Mouse (Mus musculus): ENCODE data around the gene Rnasel.

Gene Rnasel

GRCm38 (mm10) chr1:153749211-153749801, at the start of gene Rnasel:
Gene Rnasel (plus strand): TSS chr1:153749426.
- DNase-seq (ENCODE audit: low read depth) = peak; percentile 93

GRCm38 (mm10) chr1:153700448-153701063, 48.7 kb upstream of the Rnasel start:
- DNase-seq (ENCODE audit: low read depth) = no peak

GRCm38 (mm10) chr1:153701461-153701860, 47.8 kb upstream of the Rnasel start:
- DNase-seq (ENCODE audit: low read depth) = no peak

GRCm38 (mm10) chr1:153702166-153702852, 46.9 kb upstream of the Rnasel start:
- DNase-seq (ENCODE audit: low read depth) = no peak

DNA sequence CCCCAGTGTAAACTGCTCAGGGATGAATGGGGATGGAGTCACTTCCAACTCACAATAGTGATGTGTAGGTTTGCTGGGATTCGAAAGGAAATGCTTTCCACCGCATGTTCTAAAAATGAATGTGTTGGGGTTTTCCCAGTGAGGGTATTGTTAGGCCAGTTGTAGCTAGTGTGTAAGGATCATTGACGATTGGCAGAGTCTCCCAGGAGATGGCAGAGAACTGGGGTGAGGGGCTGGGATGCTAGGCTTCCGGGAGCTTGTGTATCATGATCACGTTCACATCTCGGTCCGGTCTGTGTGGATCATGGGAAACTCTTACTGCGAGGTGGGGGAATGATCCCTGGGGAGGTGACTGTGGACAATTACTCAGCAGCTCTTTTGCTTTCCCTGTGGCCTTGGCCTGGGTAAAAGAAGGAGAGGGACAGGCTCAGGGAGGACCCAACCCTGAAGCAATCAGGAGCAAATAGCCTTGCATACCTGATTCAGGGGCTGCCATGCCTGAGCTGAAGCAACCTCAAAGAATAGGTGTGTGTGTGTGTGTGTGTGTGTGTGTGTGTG, 46.3 kb upstream of the Rnasel start:
- peak; percentile 54 for DNase-seq (ENCODE audit: low read depth)

DNA sequence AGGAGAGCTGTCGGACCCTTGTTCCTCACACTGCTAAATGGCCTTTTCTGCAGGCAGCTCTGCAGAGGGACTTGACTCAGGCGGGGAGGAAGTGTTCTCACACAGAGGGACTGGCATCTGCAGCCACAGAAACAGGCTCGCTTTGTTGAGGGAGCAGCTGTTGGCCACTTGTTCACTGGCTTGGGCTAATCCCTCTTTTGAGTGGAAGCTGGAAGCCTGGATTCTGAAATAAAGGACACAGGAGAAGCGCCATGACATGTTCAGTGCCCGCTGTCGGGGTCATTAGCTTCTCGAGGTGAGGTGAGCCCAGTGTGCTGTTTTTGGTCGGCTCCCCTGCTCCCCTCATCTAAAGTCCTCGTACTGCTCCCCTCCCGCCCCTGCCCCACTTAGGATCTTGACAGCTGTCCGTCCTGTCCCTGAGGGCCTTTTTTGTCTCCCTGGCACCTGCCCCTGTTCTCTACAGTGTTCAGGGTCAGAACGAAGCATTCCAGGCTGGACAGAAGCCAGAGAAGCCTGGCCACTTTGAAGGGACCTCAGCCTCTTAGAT, 45.7 kb upstream of the Rnasel start:
- no peak for DNase-seq (ENCODE audit: low read depth)

DNA sequence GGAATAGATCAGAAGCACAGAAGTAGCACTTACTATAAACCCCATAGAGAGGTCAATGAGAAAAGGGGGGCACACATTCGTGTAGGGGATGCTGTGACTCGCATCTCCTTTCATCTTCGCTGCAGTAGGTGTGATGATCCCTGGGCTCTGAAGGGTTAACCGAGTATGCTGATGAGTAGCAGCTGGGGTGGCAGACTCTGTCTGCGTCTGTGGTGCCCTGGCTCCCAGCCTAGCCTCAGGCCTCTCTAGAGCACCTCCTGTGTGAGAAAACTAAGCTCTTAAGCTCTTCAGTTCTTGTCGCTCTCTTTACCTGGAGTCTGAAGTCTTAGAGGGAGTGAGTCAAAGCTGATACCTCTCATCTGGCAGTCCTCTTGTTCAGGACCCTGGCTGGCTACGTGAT, 45.1 kb upstream of the Rnasel start:
- DNase-seq (ENCODE audit: low read depth) = no peak

DNA sequence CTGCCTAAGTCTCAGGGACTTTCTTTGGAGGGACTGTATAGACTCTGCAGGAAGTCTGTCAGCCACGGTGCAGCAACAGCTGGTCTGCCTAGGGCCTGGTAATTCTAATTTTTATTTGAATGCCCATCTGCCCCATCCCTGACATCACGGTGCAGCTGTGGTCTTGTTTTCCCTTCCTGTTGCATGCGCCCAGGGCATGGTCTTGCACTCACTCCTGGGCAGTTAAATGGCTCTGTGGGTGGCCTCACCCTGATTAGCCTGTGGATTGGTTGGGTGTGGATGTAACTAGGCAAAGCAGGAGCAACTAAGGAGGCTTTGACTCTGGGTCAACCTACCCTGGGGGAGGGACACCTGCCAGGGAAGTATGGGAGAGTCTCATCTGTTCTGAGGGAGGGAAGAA, 44.2 kb upstream of the Rnasel start:
- no peak for DNase-seq (ENCODE audit: low read depth)

- DNase-seq (ENCODE audit: low read depth) = no peak
These were observed 40.6 kb upstream of the Rnasel start for GRCm38 (mm10) chr1:153708626-153709025.

- peak; percentile 36 for DNase-seq (ENCODE audit: low read depth)
These were observed 39.8 kb upstream of the Rnasel start for GRCm38 (mm10) chr1:153709451-153709850.

- DNase-seq (ENCODE audit: low read depth) = no peak
These were observed 37.5 kb upstream of the Rnasel start for GRCm38 (mm10) chr1:153711544-153712262.

DNA sequence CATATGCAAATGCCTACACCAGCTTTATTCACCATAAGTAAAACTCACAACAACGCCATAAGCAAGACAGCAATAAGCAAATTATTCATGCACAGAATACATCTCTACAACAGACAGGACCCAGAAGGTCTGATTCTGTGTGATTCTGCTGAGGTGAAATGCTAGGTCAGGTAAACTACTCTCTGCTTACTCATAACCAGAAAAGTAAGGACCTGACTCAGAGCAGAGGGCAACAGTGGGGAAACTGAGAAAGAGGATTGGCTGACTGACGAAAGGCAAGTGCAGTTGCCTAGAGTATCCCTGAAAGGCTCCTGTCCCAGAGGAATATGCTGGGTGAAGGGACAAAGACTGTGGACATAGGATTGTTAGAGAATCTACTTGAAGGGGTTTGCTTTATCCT, 36.6 kb upstream of the Rnasel start:
- peak; percentile 36 for DNase-seq (ENCODE audit: low read depth)

GRCm38 (mm10) chr1:153717990-153718389, 31.2 kb upstream of the Rnasel start:
- no peak for DNase-seq (ENCODE audit: low read depth)

DNA sequence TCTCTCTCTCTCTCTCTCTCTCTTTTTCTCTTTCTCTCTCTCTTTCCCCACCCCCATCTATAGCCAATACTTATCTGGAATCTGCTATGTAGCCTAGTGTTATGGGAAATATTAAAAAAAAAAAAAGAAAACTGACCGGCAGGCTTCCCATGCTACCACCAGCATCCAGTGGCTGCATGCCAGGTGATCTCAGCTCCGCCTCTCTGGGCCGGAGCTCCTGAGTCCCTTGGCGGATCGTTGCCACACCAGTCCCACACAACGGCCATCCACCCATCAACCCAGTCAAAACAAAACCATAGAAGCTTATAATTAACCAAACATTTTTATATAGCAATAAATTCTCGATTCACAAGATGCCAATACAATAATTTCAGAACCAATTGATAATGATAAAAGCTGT, 28.3 kb upstream of the Rnasel start:
- DNase-seq (ENCODE audit: low read depth) = no peak

- no peak for DNase-seq (ENCODE audit: low read depth)
These were observed 27.5 kb upstream of the Rnasel start for GRCm38 (mm10) chr1:153721565-153722310.

GRCm38 (mm10) chr1:153723426-153723825, 25.8 kb upstream of the Rnasel start:
- DNase-seq (ENCODE audit: low read depth) = peak; percentile 96

DNA sequence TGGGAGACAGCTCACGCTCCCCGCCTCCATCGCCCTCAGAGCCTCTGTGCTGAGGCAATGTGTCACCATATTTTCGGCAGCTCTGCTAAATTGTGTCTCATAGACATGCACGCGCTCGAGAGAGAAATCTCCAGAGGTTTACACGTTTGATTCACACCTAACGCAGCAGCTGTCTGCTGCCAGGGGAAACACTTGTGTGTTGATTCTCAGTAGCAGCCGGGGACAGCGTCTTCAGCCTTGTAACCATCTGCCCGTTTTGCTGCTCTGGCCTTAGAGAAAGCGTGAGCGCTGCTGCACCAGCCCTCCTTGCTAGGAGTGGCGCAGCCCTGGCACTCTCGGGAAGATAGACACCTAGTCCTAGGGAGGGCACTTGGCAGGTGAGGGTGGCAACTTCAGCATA, 22.6 kb upstream of the Rnasel start:
- no peak for DNase-seq (ENCODE audit: low read depth)

DNA sequence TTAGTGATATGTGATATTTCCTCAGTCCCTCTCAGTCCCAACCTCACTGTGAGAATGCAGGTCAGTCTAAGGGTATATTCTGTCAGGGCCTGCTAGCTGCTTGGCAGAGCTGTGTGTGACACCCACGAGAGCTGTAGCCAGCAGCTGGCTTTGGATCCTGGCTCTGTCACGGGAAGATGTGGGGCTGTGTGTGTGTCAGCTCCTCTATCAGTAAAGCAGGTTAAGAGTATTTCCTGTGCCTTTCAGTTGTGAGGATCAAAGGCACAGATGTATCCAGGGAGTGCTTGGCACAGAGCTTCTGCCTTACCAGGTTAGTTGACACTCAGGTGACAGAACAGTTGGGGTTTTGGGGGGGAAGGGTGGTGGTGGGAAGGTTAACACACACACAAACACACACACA, 19.4 kb upstream of the Rnasel start:
- no peak for DNase-seq (ENCODE audit: low read depth)

- DNase-seq (ENCODE audit: low read depth) = no peak
These were observed 18.6 kb upstream of the Rnasel start for GRCm38 (mm10) chr1:153730671-153731070.

DNA sequence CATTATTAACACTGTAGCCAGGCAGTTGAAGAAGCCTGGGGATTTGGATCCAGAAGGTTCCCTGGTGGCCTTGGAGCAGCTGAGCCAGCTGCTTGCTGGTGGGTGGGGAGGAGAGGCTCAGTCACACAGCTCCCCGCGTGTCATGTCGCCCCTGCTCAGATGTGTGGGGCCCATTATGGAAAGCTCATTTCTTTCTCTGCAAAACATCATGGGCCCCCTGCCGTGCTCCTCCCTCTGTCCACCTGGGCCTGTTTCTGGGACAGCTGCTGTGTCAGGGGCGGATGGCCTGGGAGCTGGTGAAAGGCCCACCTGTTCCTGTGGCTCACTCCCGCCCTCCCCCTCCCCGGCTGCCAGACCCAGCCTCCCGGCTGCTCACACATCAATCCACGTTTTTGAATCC, 16.0 kb upstream of the Rnasel start:
- DNase-seq (ENCODE audit: low read depth) = no peak

GRCm38 (mm10) chr1:153734866-153735265, 14.4 kb upstream of the Rnasel start:
- DNase-seq (ENCODE audit: low read depth) = no peak

GRCm38 (mm10) chr1:153736096-153736495, 13.1 kb upstream of the Rnasel start:
- no peak for DNase-seq (ENCODE audit: low read depth)

Measured in induced T-regulatory cell, adult 2 months (primary cell).